9 mouse cellular contexts compared by ENCODE assay signal in the genomic region with DNA sequence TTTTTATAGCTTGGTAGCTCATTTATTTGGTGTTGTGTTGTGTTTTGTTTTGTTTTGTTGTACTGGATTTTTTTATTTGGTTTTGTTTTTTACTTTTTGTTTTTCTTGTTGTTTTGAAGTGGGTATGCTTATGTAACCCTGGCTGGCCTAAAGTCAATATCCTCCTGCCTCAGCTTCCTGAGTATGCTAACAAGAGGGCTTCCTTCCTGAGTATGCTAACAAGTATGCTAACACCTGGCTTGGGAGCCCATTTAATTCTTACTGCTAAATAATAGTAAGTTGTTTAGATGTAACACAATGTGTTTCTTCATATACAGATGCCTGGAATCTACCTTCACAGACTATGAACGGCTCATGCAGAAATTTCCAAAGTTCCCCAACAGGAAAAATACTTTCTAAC. TPM values are rescaled to one million over a fixed set of nuclear protein-coding genes. Genes with fewer than 3 reads are reported as not detected.
A peak's percentile ranks its signal among the peaks of the same experiment; 100 is the strongest.
DNase-seq lines count a peak whose midpoint lies in the region; ATAC-seq lines count a peak whose summit lies in the region.
"Had no signal": no experiment of that assay in that cellular context is flagged by ENCODE, and none has a peak within 500 bp of the region (broad histone marks: within the 10 kb centered on the region; RNA-seq: fewer than 3 reads in every experiment).

No protein-coding gene starts in this region.

- peak overlapping the region in 1 of 2 experiments; percentile 99; a peak in 1 of 4 replicates for H3K27ac ChIP-seq in heart, embryonic 14.5 days (replicated peaks in 1 of 2; ENCODE audit: control insufficient read depth in 1 of 2, insufficient read depth in 1 of 2, low read depth in 2 of 2, low read length in 2 of 2)
- no peak overlapping the region for H3K27ac ChIP-seq in embryonic facial prominence, embryonic 13.5 days
- H3K27ac ChIP-seq in limb, embryonic 15.5 days: no peak overlapping the region

- peak overlapping the region; percentile 100 for H3K9ac ChIP-seq in heart, embryonic 14.5 days (ENCODE audit: low read length)
- no peak overlapping the region for H3K9ac ChIP-seq in embryonic facial prominence, embryonic 13.5 days
- H3K9ac ChIP-seq in limb, embryonic 15.5 days: no peak overlapping the region

- peaks cover 2 to 13% of the 10 kb centered on the region in 2 experiments; a peak in 3 of 4 replicates for H3K4me1 ChIP-seq in heart, embryonic 14.5 days (ENCODE audit: control insufficient read depth in 2 of 2, insufficient read depth in 2 of 2, low read length in 2 of 2)
- H3K4me1 ChIP-seq in embryonic facial prominence, embryonic 13.5 days: peaks cover 12% of the 10 kb centered on the region
- H3K4me1 ChIP-seq in limb, embryonic 15.5 days: peaks cover 14% of the 10 kb centered on the region

- peak overlapping the region in 1 of 2 experiments; percentile 99; a peak in 2 of 4 replicates for H3K4me3 ChIP-seq in heart, embryonic 14.5 days (ENCODE audit: control insufficient read depth in 1 of 2, insufficient read depth in 1 of 2, low read depth in 1 of 2, low read length in 2 of 2)
- H3K4me3 ChIP-seq in embryonic facial prominence, embryonic 13.5 days: peak overlapping the region; percentile 94; the same call in 1 of the 2 replicates
- H3K4me3 ChIP-seq in limb, embryonic 15.5 days: peak overlapping the region; percentile 91

- intact Hi-C loops in heart, postnatal 36 days (cut with DNase I): no loop called here

- ATAC-seq in heart, embryonic 14.5 days (ENCODE audit: insufficient number of reproducible peaks, insufficient read depth, low FRiP score, low read depth): no peak
- no peak for ATAC-seq in embryonic facial prominence, embryonic 13.5 days (ENCODE audit: insufficient number of reproducible peaks, insufficient read depth, low FRiP score, low TSS enrichment, low read depth)
- ATAC-seq in limb, embryonic 15.5 days (ENCODE audit: insufficient number of reproducible peaks, low FRiP score, low TSS enrichment, low read depth): no peak
- ATAC-seq in megakaryocyte-erythroid progenitor cell, adult 5-6 weeks (replicated peaks; ENCODE audit: low FRiP score, low TSS enrichment, poor library complexity, severe bottlenecking): no peak

- H3K27me3 ChIP-seq in heart, embryonic 14.5 days (ENCODE audit: control insufficient read depth, insufficient read depth, low read length): no peaks in the 10 kb centered on the region
- no peaks in the 10 kb centered on the region for H3K27me3 ChIP-seq in embryonic facial prominence, embryonic 13.5 days
- no peaks in the 10 kb centered on the region for H3K27me3 ChIP-seq in limb, embryonic 15.5 days

- H3K4me2 ChIP-seq in heart, embryonic 14.5 days (ENCODE audit: low read length): peak overlapping the region; percentile 67
- peak overlapping the region; percentile 63 for H3K4me2 ChIP-seq in embryonic facial prominence, embryonic 13.5 days
- H3K4me2 ChIP-seq in limb, embryonic 15.5 days: peak overlapping the region; percentile 58; the same call in 1 of the 2 replicates

- peaks cover 13% of the 10 kb centered on the region for H3K36me3 ChIP-seq in heart, embryonic 14.5 days (ENCODE audit: control insufficient read depth, insufficient read depth, low read length)
- H3K36me3 ChIP-seq in embryonic facial prominence, embryonic 13.5 days: peaks cover 3% of the 10 kb centered on the region; the same call in 1 of the 2 replicates
- 0 out of 2 replicates have a peak, but pooled peaks cover 3% of the 10 kb centered on the region for H3K36me3 ChIP-seq in limb, embryonic 15.5 days

- no peaks in the 10 kb centered on the region for H3K9me3 ChIP-seq in heart, embryonic 14.5 days (ENCODE audit: control insufficient read depth, low read length)
- H3K9me3 ChIP-seq in embryonic facial prominence, embryonic 13.5 days: no peaks in the 10 kb centered on the region
- no peaks in the 10 kb centered on the region for H3K9me3 ChIP-seq in limb, embryonic 15.5 days

- 83% methylated on average over 1 of the region's 1 CpGs for WGBS in heart, embryonic 14.5 days
- WGBS in embryonic facial prominence, embryonic 13.5 days: 94% methylated on average over 1 of the region's 1 CpGs
- WGBS in limb, embryonic 15.5 days: 82% methylated on average over 1 of the region's 1 CpGs

- DNase-seq in heart, postnatal 36 days: no peak
- peak; percentile 40 for DNase-seq in A20 (ENCODE audit: low read depth, low spot score)
- no peak for DNase-seq in embryo, embryonic 10 days (ENCODE audit: low spot score)
- DNase-seq in layer of hippocampus, adult 9-11 months: no peak
- DNase-seq: cerebellum, adult 2 months had no signal

RNA-seq across cellular contexts. Expression of gene Hectd1, which starts 1.3 kb away (rescaled TPM):
- polyA plus RNA-seq in heart, embryonic 14.5 days (2014; fragmentation: Nextera tagmentation; extraction: Ambion mirVana): 43.3 and 43.6 TPM in 2 replicates
- 10 to 100 TPM; 83.2 to 88.7 TPM for total RNA-seq in heart, postnatal 36 days (2021)
- 48.3 and 50.4 TPM in 2 replicates for polyA plus RNA-seq in embryonic facial prominence, embryonic 13.5 days (2015; fragmentation: Nextera tagmentation; extraction: Ambion mirVana)
- polyA plus RNA-seq in limb, embryonic 15.5 days (2015; fragmentation: Nextera tagmentation; extraction: Ambion mirVana): 36.5 and 38.9 TPM in 2 replicates
- 87.4 and 132 TPM in 2 replicates for total RNA-seq in megakaryocyte-erythroid progenitor cell, adult 5-6 weeks (2014; fragmentation: Nextera tagmentation)
- total RNA-seq in megakaryocyte-erythroid progenitor cell, adult 5-6 weeks (2017): 186 and 187 TPM in 2 replicates
